Mouse (Mus musculus) olfactory bulb, adult 2 months (tissue): ENCODE measurements at regions not wholly inside any gene's neighbourhood (a gene's known extent, or its start where the extent isn't known, plus 50 kb on each side); places are given as distances from the start of the nearest gene placed in this dataset.

Source experiments
- CTCF ChIP-seq: fragments of 200-500 bp; IDR thresholded peaks from 2 replicates; pipeline ENCODE4 v1.5.1; 2012; ENCODE audit warnings: low read depth, mild to moderate bottlenecking, low read length, moderate library complexity; ENCODE audit not compliant: insufficient read depth
- POLR2A ChIP-seq: fragments of 200-500 bp; IDR thresholded peaks from 2 replicates; pipeline ENCODE4 v1.6.1; 2012; ENCODE audit warnings: mild to moderate bottlenecking, low read depth, low read length, moderate library complexity; ENCODE audit not compliant: insufficient read depth

- no peak for TF ChIP-seq CTCF
- TF ChIP-seq POLR2A: no peak
Observed at GRCm38 (mm10) chr4:12306618-12307565, 135.1 kb upstream of the Fam92a start.
